Mouse (Mus musculus) brain, embryonic 14.5 days (tissue): ENCODE data around the gene Gm4131.

Source experiments
- CTCF ChIP-seq: fragments of 200-500 bp; IDR thresholded peaks from 2 replicates; pipeline ENCODE4 v1.5.1; 2012; ENCODE audit warnings: inconsistent platforms, mild to moderate bottlenecking, moderate library complexity, borderline replicate concordance; ENCODE audit not compliant: insufficient read depth, insufficient read length; ENCODE audit errors: extremely low read depth
- POLR2A ChIP-seq: fragments of 200-500 bp; IDR thresholded peaks from 2 replicates; pipeline ENCODE4 v1.6.1; 2012; ENCODE audit warnings: mild to moderate bottlenecking, inconsistent platforms, borderline replicate concordance; ENCODE audit not compliant: poor library complexity, insufficient read depth, insufficient read length, severe bottlenecking; ENCODE audit errors: extremely low read depth

- TF ChIP-seq CTCF, result peak; percentile 52
- peak; percentile 84 for TF ChIP-seq POLR2A
These were observed 11.4 kb downstream of the Gm4131 start, which contains the start of gene Fam124a for GRCm38 (mm10) chr14:62555309-62555829.
